ENCODE assay signal across 9 mouse cellular contexts in genomic region chr2:136149530-136149929, GRCm38 (mm10).
DNase-seq lines count a peak whose midpoint lies in the region; ATAC-seq lines count a peak whose summit lies in the region.
"Had no signal": no experiment of that assay in that cellular context is flagged by ENCODE, and none has a peak within 500 bp of the region (broad histone marks: within the 10 kb centered on the region; RNA-seq: fewer than 3 reads in every experiment).

No protein-coding gene starts in this region.

- H3K4me3 ChIP-seq in liver, embryonic 11.5 days (ENCODE audit: low read depth, low read length) = no peak overlapping the region
- no peak overlapping the region for H3K4me3 ChIP-seq in liver, embryonic 12.5 days
- no peak overlapping the region for H3K4me3 ChIP-seq in midbrain, embryonic 14.5 days (replicated peaks; ENCODE audit: low read depth, low read length)
- H3K4me3 ChIP-seq: liver, embryonic 13.5 days had no signal

- ATAC-seq in liver, embryonic 11.5 days (replicated peaks; ENCODE audit: low FRiP score) = 0 out of 2 replicates have a peak, but pooled peaks have one; percentile 9
- no peak for ATAC-seq in liver, embryonic 12.5 days
- ATAC-seq in midbrain, embryonic 14.5 days (ENCODE audit: low FRiP score, low TSS enrichment) = peak; percentile 53; the same call in 1 of the 2 replicates

- H3K36me3 ChIP-seq in liver, embryonic 11.5 days (ENCODE audit: control insufficient read depth, insufficient read depth, low read length) = no peaks in the 10 kb centered on the region
- H3K36me3 ChIP-seq in liver, embryonic 12.5 days = no peaks in the 10 kb centered on the region
- H3K36me3 ChIP-seq in midbrain, embryonic 14.5 days (ENCODE audit: control insufficient read depth, insufficient read depth, low read length) = no peaks in the 10 kb centered on the region
- H3K36me3 ChIP-seq: liver, embryonic 13.5 days had no signal

- H3K9me3 ChIP-seq in liver, embryonic 11.5 days (ENCODE audit: control insufficient read depth, low read length) = no peaks in the 10 kb centered on the region
- no peaks in the 10 kb centered on the region for H3K9me3 ChIP-seq in liver, embryonic 12.5 days (replicated peaks)
- no peaks in the 10 kb centered on the region for H3K9me3 ChIP-seq in midbrain, embryonic 14.5 days (ENCODE audit: control insufficient read depth, low read length)
- H3K9me3 ChIP-seq: liver, embryonic 13.5 days had no signal

- no peak overlapping the region for H3K9ac ChIP-seq in liver, embryonic 11.5 days (ENCODE audit: low read depth, low read length)
- no peak overlapping the region for H3K9ac ChIP-seq in liver, embryonic 12.5 days
- H3K9ac ChIP-seq in midbrain, embryonic 14.5 days (replicated peaks; ENCODE audit: low read length) = no peak overlapping the region
- H3K9ac ChIP-seq: liver, embryonic 13.5 days had no signal

- no peak overlapping the region for H3K4me2 ChIP-seq in liver, embryonic 11.5 days
- H3K4me2 ChIP-seq in liver, embryonic 12.5 days = no peak overlapping the region
- H3K4me2 ChIP-seq in midbrain, embryonic 14.5 days (ENCODE audit: low read length) = no peak overlapping the region
- H3K4me2 ChIP-seq: liver, embryonic 13.5 days had no signal

- no peak overlapping the region for H3K27ac ChIP-seq in liver, embryonic 11.5 days (ENCODE audit: low read depth, low read length)
- no peak overlapping the region for H3K27ac ChIP-seq in liver, embryonic 12.5 days
- H3K27ac ChIP-seq in midbrain, embryonic 14.5 days (replicated peaks; ENCODE audit: low read depth, low read length) = no peak overlapping the region
- H3K27ac ChIP-seq: liver, embryonic 13.5 days had no signal

- H3K27me3 ChIP-seq in liver, embryonic 11.5 days (replicated peaks; ENCODE audit: control insufficient read depth, insufficient read depth, low read length) = no peaks in the 10 kb centered on the region
- no peaks in the 10 kb centered on the region for H3K27me3 ChIP-seq in liver, embryonic 12.5 days (replicated peaks)
- H3K27me3 ChIP-seq in midbrain, embryonic 14.5 days (ENCODE audit: control insufficient read depth, insufficient read depth, low read length) = no peaks in the 10 kb centered on the region
- H3K27me3 ChIP-seq: liver, embryonic 13.5 days had no signal

- no peak for DNase-seq in liver, embryonic 11.5 days (ENCODE audit: low spot score)
- DNase-seq in cerebellum, postnatal 10 days = peak; percentile 49 to 72
- DNase-seq in hindlimb bud, embryonic 11.5 days (ENCODE audit: extremely low spot score, low read depth, low spot score) = peak; percentile 30
- DNase-seq in midbrain, embryonic 14.5 days = peak; percentile 84
- DNase-seq in gastrocnemius, postnatal 4 days (ENCODE audit: low spot score in 2 of 2) = no peak
- DNase-seq in ovary, postnatal 10 days (ENCODE audit: low spot score) = no peak
- no peak for DNase-seq in heart, postnatal 25 days (ENCODE audit: low spot score)

- H3K4me1 ChIP-seq in liver, embryonic 11.5 days (replicated peaks; ENCODE audit: control insufficient read depth, insufficient read depth, low read length) = no peaks in the 10 kb centered on the region
- no peaks in the 10 kb centered on the region for H3K4me1 ChIP-seq in liver, embryonic 12.5 days
- H3K4me1 ChIP-seq in midbrain, embryonic 14.5 days (ENCODE audit: control insufficient read depth, insufficient read depth, low read length) = no peaks in the 10 kb centered on the region
- H3K4me1 ChIP-seq: liver, embryonic 13.5 days had no signal

- 38% methylated on average over 4 of the region's 4 CpGs for WGBS in liver, embryonic 11.5 days
- WGBS in liver, embryonic 12.5 days (ENCODE audit: insufficient replicate concordance) = 39% methylated on average over 4 of the region's 4 CpGs
- 38% methylated on average over 4 of the region's 4 CpGs for WGBS in midbrain, embryonic 14.5 days

- intact Hi-C loops in heart, postnatal 25 days (cut with DNase I) = loop anchor here (1.0 to 5.0 kb wide), 2 partner anchors 300 to 1793 kb away; no protein-coding TSS in a partner anchor

Comparison
In these comparisons a context has a peak if more than half of its experiments do, and no peak if none do; other contexts are left out.
1. DNase-seq: peak in cerebellum, postnatal 10 days (2 of 2), hindlimb bud, embryonic 11.5 days (single experiment) and midbrain, embryonic 14.5 days (single experiment); none in liver, embryonic 11.5 days (single experiment), gastrocnemius, postnatal 4 days (0 of 2), ovary, postnatal 10 days (single experiment) and heart, postnatal 25 days (single experiment).